Mouse (Mus musculus) C2C12 (cell line): ENCODE measurements around the gene Nsl1.

ENCODE experiments used
- CEBPB ChIP-seq: IDR thresholded peaks from one replicate; pipeline ENCODE4 v1.6.1; 2011; ENCODE audit warnings: low read depth, mild to moderate bottlenecking, control low read depth, moderate library complexity
- CTCF ChIP-seq: IDR thresholded peaks from one replicate; pipeline ENCODE4 v1.5.1; 2011; ENCODE audit not compliant: control insufficient read depth, insufficient read depth, insufficient read length
- FOSL1 ChIP-seq: IDR thresholded peaks from one replicate; pipeline ENCODE4 v1.8.0; 2011; ENCODE audit warnings: mild to moderate bottlenecking, low read length; ENCODE audit not compliant: poor library complexity, insufficient read depth, severe bottlenecking
- MAX ChIP-seq: IDR thresholded peaks from one replicate; pipeline ENCODE4 v1.6.1; 2011; ENCODE audit warnings: mild to moderate bottlenecking, control low read depth
- MYOD1 ChIP-seq: IDR thresholded peaks from one replicate; pipeline ENCODE4 v1.6.1; 2011; ENCODE audit warnings: low read depth; ENCODE audit not compliant: control insufficient read depth, insufficient read length
- MYOG ChIP-seq: IDR thresholded peaks from one replicate; pipeline ENCODE4 v1.6.1; 2011; ENCODE audit not compliant: control insufficient read depth, insufficient read length; ENCODE audit errors: extremely low read depth
- USF1 ChIP-seq: IDR thresholded peaks from one replicate; pipeline ENCODE4 v1.6.1; 2011; ENCODE audit warnings: low read depth, mild to moderate bottlenecking, control low read depth, moderate library complexity

DNA sequence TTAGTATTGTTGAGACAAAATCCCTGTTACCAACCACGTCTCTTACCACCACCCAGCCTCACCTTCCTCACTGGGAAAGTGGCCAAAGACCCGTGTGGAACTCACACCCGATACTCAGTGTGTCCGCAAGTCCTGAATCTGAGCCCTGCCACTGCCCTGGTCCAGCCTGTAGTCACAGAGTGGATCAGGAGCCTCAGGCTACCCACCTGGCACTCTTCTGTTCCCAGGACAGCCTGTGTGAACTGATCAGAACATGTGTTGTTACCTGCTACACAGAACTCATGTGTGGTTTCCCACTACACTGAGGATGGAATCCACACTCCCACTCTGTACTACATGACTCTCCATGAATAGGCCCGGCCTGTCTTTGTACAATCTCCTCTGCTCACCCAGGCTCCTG, 20.7 kb upstream of the Nsl1 start:
- TF ChIP-seq CTCF (no peak), MYOD1 (no peak), USF1 (no peak), CEBPB (no peak), FOSL1 (no peak), MYOG (no peak), MAX (no peak)
